In genomic region chr1:64226001-64226918, GRCm38 (mm10) we compare ENCODE assay signal across 7 mouse cellular contexts.
A peak's percentile ranks its signal among the peaks of the same experiment; 100 is the strongest.
DNase-seq lines count a peak whose midpoint lies in the region; ATAC-seq and TF ChIP-seq lines count a peak whose summit lies in the region.

No protein-coding gene starts in this region.

- ATAC-seq in hindbrain, embryonic 16.5 days: peak; percentile 84
- peak; percentile 64 for ATAC-seq in midbrain, embryonic 14.5 days (ENCODE audit: low FRiP score, low TSS enrichment)

- no peak for TF ChIP-seq CTCF in gastrocnemius, adult 2 months (IDR thresholded peaks at IDR 0.05)

- peak; percentile 46 for DNase-seq in adrenal gland, adult 2 months
- peak; percentile 91 for DNase-seq in cerebellum, postnatal 36 days
- DNase-seq in gastrocnemius, adult 2 months: peak; percentile 46
- peak; percentile 63 to 66 for DNase-seq in left cerebral cortex, adult 18-20 months (ENCODE audit: low spot score in 2 of 2)
- DNase-seq in midbrain, embryonic 14.5 days: peak; percentile 80
- DNase-seq in testis, postnatal 14 days (ENCODE audit: low spot score): peak; percentile 36

- intact Hi-C loops in gastrocnemius, adult 2 months (cut with DNase I): loop anchor here (10.0 kb wide), 1 partner anchor 79 kb away; no protein-coding TSS in a partner anchor

- peaks cover 29% of the 10 kb centered on the region for H3K4me1 ChIP-seq in hindbrain, embryonic 16.5 days (ENCODE audit: control insufficient read depth, insufficient read depth, low read depth, low read length)
- peaks cover 43% of the 10 kb centered on the region for H3K4me1 ChIP-seq in midbrain, embryonic 14.5 days (ENCODE audit: control insufficient read depth, insufficient read depth, low read length)

- 16% methylated on average over 16 of the region's 16 CpGs for WGBS in hindbrain, embryonic 16.5 days
- WGBS in midbrain, embryonic 14.5 days: 17% methylated on average over 16 of the region's 16 CpGs

- H3K27ac ChIP-seq in gastrocnemius, adult 2 months: peak overlapping the region; percentile 75
- peak overlapping the region; percentile 44 for H3K27ac ChIP-seq in hindbrain, embryonic 16.5 days (ENCODE audit: low read depth, low read length)
- H3K27ac ChIP-seq in midbrain, embryonic 14.5 days (replicated peaks; ENCODE audit: low read depth, low read length): peak overlapping the region; percentile 26

- H3K9me3 ChIP-seq in hindbrain, embryonic 16.5 days (ENCODE audit: control insufficient read depth, low read length): no peaks in the 10 kb centered on the region
- H3K9me3 ChIP-seq in midbrain, embryonic 14.5 days (ENCODE audit: control insufficient read depth, low read length): no peaks in the 10 kb centered on the region

- H3K9ac ChIP-seq in hindbrain, embryonic 16.5 days (ENCODE audit: low read depth, low read length): no peak overlapping the region
- H3K9ac ChIP-seq in midbrain, embryonic 14.5 days (replicated peaks; ENCODE audit: low read length): no peak overlapping the region

- H3K4me2 ChIP-seq in hindbrain, embryonic 16.5 days (ENCODE audit: low read length): no peak overlapping the region; the same call in 1 of the 2 replicates
- H3K4me2 ChIP-seq in midbrain, embryonic 14.5 days (ENCODE audit: low read length): peak overlapping the region; percentile 13; the same call in 1 of the 2 replicates

- no peaks in the 10 kb centered on the region for H3K27me3 ChIP-seq in hindbrain, embryonic 16.5 days (replicated peaks; ENCODE audit: control insufficient read depth, insufficient read depth, low read length)
- H3K27me3 ChIP-seq in midbrain, embryonic 14.5 days (ENCODE audit: control insufficient read depth, insufficient read depth, low read length): no peaks in the 10 kb centered on the region

- H3K36me3 ChIP-seq in hindbrain, embryonic 16.5 days (ENCODE audit: control insufficient read depth, insufficient read depth, low read length): no peaks in the 10 kb centered on the region
- H3K36me3 ChIP-seq in midbrain, embryonic 14.5 days (ENCODE audit: control insufficient read depth, insufficient read depth, low read length): no peaks in the 10 kb centered on the region

- H3K4me3 ChIP-seq in gastrocnemius, adult 2 months: peak overlapping the region; percentile 43
- no peak overlapping the region for H3K4me3 ChIP-seq in hindbrain, embryonic 16.5 days (ENCODE audit: low read length)
- no peak overlapping the region for H3K4me3 ChIP-seq in midbrain, embryonic 14.5 days (replicated peaks; ENCODE audit: low read depth, low read length)

Comparison
In these comparisons a context has a peak if more than half of its experiments do, and no peak if none do; other contexts are left out.
1. DNase-seq: peak in every context shown above with its lines; median percentile 91 in cerebellum, postnatal 36 days; 80 in midbrain, embryonic 14.5 days; 64 in left cerebral cortex, adult 18-20 months; 46 in adrenal gland, adult 2 months; 46 in gastrocnemius, adult 2 months; 36 in testis, postnatal 14 days.